Mouse (Mus musculus) left cerebral cortex, postnatal 4 days (tissue): ENCODE data around the gene Vmn1r135. TPM values are rescaled to one million over a fixed set of nuclear protein-coding genes. Genes with fewer than 3 reads are reported as not detected.
"Not testable (repeated sequence)": the region's sequence is repeated elsewhere in the genome, so short reads cannot be mapped to it uniquely, and the experiment has no call there.

Experiments
- DNase-seq: peaks from one replicate; pipeline ENCODE4 v3.0.0-alpha.2; 2022
- intact Hi-C: fragments of 180-260 bp; cut with DNase I; formaldehyde crosslinking; loops from one replicate; pipeline ENCODE4 v1.15.1; 2025
- total RNA-seq, 2 experiments: library from RNA; stranded (reverse); gene quantifications; 2 replicates each; pipeline ENCODE4 v1.2.3; 2021

The Vmn1r135 gene
- not detected for total RNA-seq

GRCm38 (mm10) chr7:21832051-21832450 lies at the start of gene Vmn1r135:
Vmn1r135 (plus strand) TSS chr7:21832351.
- intact Hi-C loops, result not testable (repeated sequence)

GRCm38 (mm10) chr7:21796628-21797027 lies 35.5 kb upstream of the Vmn1r135 start, which contains the start of gene Gm4177:
Gm4177 (minus strand) TSS chr7:21796728.
- intact Hi-C loops, DNase-seq: not testable (repeated sequence)

More at GRCm38 (mm10) chr7:21832051-21832450, at the start of gene Vmn1r135:
- DNase-seq, result not testable (repeated sequence)

DNA sequence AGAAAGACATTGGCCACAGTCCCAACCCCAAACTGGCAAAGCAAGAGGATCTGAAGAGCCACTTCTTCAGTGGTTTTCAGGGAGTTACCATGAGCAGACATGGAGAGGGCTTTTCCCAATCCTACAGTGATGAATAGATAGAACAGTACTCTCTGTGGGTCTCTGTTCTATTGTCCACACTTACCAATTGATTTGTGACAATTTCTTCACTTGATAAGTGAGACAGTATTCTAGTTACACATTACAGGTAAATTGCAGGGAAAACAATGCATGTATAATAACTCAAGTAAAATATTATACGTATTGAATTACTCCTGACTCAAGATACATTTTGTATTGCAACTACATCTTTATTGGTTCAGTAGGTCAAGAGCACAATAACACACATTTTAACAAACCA lies 12.0 kb downstream of the Vmn1r135 start, which contains the start of gene Gm5725:
TSS of gene Gm5725 (minus strand) at position 101 of the 400 bp plus-strand sequence.
- DNase-seq, intact Hi-C loops: not testable (repeated sequence)

Other genes with a start within 250 kb of the Vmn1r135 start
- not detected for gene Vmn1r132, start 218.3 kb upstream of the Vmn1r135 start, total RNA-seq
- not detected for gene Gm4175, start 70.9 kb upstream of the Vmn1r135 start, total RNA-seq
- not detected for gene Gm4177, start 35.6 kb upstream of the Vmn1r135 start, total RNA-seq
- not detected for gene Gm5725, start 11.9 kb downstream of the Vmn1r135 start, total RNA-seq
- gene Gm5891, start 88.9 kb downstream of the Vmn1r135 start, total RNA-seq, result not detected
- not detected for gene Vmn1r137, start 162.2 kb downstream of the Vmn1r135 start, total RNA-seq
- not detected for gene Vmn1r138, start 196.5 kb downstream of the Vmn1r135 start, total RNA-seq
- gene Gm6176, start 224.0 kb downstream of the Vmn1r135 start, total RNA-seq, result not detected
- gene Vmn1r139, start 236.7 kb downstream of the Vmn1r135 start, total RNA-seq, result not detected